Mouse (Mus musculus) ovary, adult 18-20 months (tissue): ENCODE results near the gene Fbxl22.

ENCODE experiments used
- DNase-seq: peaks from one replicate; pipeline ENCODE4 v3.0.0; 2022; ENCODE audit warnings: low spot score, mixed read lengths

The Fbxl22 gene

DNA sequence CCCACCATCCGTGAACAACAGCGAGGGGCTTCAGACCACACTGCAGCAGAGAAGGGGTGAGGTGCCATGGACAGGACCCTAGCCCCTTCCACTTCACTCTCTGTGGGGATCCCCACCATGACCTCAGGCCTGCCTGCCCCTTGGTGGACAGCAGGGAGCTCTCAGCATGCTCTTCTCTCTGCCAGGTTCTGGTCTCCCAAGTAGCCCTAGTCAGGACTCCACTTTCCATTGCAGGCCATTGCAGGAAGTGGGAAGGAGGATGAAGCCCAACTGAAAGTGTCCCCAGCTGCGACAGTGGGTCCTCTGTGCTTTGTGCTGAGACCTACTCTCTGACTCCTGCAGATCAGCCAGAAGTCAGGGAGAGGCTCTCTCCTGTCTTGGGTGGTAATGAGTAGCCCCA, 6.7 kb downstream of the Fbxl22 start:
- no peak for DNase-seq

DNA sequence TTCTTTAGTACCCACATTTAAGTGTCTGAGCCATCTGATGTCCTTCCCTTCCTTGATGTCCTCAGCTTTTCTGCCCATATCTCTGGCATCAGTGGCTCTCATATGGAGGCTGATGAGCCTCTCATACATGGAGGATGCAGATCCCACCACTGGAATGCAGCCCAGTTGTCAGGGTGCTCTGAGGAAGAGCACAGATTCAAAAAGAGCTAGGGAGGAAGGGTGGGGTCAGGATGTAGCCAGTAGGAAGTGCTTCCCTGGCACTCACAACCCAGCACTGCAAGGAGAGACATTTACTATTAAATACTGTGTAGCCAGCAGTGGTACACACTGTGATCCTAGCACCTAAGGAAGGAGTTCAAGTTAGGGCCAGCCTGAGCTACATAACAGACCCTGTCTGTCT, 8.0 kb downstream of the Fbxl22 start:
- DNase-seq, result no peak

- no peak for DNase-seq
These were observed 8.4 kb downstream of the Fbxl22 start for GRCm38 (mm10) chr9:66506011-66506410.

DNA sequence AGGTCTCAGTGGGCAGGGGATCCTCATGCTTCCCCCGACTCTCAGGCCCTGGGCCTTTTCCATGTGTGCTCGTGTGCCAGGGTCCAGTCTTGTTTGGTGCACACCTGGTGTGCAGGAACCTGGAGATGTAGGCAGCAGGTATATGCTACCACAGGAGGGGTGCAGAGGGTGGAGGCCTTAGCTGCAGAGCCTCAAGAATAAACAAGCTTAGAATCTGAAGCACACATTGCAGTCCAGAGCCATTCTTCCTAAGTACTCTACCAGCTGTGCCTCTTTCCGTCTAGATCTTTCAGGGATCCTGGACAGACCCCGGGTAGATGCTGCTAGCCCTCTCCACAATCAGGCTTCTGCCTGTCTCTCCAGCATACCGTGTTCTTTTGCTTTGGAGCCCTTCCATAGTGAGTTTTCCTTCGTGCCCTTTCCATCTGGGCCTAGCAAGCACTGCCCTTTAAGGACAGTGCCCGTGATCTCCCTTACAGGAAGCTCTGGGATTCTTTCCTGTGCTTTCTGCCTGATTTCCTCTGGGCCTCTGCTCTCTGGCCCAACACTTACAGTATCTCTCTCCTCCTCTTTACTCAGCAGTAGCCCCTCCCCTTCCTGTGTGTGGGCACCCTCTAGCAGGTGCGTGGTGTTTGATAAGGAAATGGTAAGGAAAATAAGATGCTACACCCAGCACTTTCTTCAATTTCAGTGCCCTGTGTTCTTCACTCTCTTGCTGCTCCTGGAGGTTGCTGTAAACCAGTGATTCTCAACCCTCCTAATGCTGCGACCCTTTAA, 9.1 kb downstream of the Fbxl22 start:
- no peak for DNase-seq

GRCm38 (mm10) chr9:66504518-66504917, 9.9 kb downstream of the Fbxl22 start:
- DNase-seq, result no peak

- DNase-seq, result no peak
These were observed 10.4 kb downstream of the Fbxl22 start for GRCm38 (mm10) chr9:66503879-66504411.

DNA sequence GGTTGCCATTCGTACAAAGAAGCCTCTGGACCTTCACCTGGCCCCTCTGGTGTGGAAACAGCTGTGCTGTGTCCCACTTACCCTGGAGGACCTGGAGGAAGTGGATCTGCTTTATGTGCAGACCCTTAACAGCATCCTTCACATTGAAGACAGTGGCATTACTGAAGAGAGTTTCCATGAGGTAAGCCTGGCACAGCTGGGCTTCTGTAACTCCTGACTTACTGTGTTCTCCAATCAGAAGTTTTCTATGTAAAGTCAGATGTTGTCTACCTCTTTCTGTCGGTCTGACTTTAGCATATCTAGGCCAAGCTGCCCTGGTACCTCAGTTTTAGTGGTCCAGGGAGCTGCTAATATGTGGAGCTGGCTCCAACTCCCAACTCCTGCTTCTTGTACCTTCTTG, 13.1 kb downstream of the Fbxl22 start:
- no peak for DNase-seq

DNA sequence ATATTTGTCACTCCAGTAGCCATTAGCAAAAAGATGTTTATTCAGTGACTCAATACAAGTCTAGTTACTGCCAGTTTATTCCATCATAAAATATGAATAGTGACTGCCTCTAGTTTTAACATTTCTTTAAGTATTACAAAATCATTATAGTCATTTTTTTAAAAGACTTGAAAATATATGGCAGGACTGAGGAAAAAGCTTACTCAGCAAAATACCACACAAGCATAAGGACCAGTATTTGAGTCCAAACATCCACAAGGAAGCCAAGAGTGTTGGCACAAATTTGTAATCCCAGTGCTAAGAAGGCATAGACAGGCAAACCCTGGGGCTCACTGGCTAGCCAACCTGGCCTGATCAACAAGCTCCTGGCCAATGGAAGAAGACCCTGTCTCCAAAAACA, 20.4 kb downstream of the Fbxl22 start:
- DNase-seq, result no peak

DNA sequence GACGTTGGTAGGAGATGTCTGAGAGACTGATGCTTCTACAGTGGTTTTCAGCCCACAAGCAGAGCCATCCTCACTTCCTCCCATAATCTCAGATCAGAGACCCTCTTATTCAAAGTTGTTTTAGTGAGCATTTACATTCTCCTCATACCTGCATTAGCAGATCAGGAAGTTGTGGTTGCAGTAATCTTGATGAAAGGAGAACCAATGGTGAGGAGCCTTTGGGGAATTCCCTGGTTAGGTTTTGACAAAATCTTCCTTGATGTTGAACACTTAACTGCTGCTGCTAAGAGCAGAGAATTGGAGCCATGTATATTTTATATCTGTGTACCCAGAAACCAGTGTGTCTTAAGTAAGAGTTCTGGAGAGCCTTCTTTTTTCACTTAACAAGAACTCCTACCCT, 22.0 kb downstream of the Fbxl22 start:
- DNase-seq, result no peak

- no peak for DNase-seq
These were observed 25.6 kb downstream of the Fbxl22 start for GRCm38 (mm10) chr9:66488786-66489185.

GRCm38 (mm10) chr9:66483429-66483828, 31.0 kb downstream of the Fbxl22 start:
- no peak for DNase-seq

DNA sequence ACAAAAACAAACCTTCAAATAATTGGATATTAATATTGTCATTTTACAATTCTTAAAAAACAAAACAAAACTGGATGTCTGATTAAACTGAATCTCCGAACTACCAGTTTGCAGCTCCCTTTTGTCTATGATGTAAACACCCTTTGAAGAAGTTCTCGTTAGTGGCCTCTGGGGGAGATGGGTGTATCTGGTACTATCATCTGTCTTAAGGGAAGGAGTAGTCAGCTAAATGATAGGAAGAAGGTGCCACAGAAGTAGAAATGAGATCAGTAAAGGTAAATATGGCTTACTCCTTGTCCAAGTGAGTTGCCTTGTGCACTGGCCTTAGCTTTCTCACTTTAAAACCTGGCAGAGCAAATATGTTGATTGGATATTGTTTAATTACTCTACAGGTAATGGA, 36.6 kb downstream of the Fbxl22 start:
- DNase-seq, result no peak

GRCm38 (mm10) chr9:66465087-66465486, 49.3 kb downstream of the Fbxl22 start:
- no peak for DNase-seq
